Mouse (Mus musculus): ENCODE data around the gene Elp5.
"Not testable (repeated sequence)": the region's sequence is repeated elsewhere in the genome, so short reads cannot be mapped to it uniquely, and the experiment has no call there.

Elp5 gene

DNA sequence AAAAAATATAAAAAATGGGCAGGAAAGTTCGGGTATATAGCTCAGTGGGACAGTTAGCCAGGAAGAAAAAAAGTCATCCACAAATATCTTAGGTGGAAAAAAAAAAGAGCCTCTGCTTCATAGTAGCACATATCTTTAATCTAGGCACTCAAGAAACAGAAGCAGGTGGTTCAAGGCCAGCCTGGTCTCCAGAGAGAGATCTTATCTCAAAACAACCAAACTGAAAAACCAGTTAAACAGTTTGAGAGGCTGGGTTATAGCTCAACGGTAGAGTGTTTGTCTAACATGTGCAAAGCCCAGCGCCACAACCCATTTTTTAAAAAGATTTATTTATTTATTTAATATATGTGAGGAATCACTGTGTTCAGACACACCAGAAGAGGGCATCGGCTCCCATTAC lies 49.3 kb downstream of the Elp5 start:
- no peak for DNase-seq (ENCODE audit: low read depth)

DNA sequence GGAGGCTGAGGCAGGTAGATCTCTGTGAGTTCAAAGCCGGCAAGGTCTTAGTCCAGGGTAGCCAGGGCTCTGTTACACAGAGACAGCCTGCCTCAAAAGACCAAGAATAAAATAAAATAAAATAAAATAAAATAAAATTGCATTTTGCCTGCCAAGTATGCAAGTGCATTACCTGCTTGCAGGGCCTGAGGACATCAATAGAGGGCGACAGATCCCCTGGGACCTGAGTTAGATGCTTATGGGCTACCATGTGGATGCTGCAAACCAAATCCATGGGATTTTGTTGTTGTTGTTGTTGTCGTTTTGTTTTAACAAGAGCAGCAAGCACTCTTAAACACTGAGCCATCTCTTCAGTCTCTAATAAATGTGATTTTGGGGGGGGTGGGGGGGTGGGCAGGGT lies 50.1 kb downstream of the Elp5 start:
- no peak for DNase-seq (ENCODE audit: low read depth)

DNA sequence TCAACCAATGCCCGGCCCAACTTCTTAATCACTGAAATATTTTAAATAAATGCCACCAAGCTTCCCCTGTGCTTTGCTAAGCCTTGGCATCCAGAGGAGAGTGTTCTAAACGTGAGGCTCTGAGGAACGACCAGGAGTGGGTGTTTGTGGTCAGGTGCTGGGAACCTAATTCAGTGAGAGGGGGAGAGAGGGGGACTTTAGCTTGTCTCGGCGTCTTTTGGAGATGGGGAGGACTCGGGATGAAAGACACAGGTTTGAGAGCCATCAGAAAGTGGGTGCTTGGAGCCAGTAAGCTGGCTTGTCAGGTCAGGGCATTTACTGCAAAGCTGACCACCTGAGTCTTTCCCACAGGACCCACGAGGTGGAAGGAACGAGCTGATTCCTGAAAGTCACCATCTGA lies 50.5 kb downstream of the Elp5 start:
- DNase-seq (ENCODE audit: low read depth), result no peak

DNA sequence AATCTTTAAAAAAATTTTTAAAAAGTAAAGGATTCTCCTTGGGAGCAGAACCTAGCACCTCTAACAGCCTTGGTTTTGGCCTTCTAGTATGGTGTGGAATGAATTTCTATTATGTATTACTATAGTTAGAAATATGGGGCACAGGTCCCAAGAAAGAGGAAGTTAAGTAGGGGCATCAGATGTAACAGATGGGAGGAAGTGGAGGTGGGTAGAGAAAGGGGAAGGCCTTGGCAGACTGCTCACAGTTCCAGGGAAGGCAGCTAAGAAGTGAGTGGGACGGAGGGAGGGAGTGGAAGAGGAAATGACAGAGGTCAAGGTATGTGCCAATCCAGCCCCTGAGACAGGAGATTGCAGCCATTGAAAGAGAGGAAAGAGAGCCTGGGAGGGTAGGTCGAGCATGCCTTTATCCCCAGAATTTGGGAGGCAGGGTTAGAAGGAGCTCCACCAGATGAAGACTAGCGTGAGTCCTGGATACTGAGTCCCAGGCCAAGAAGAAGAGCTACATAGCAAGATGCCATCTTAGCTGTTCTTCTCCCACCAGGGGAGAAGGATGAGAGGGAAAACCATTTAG lies 51.3 kb downstream of the Elp5 start:
- DNase-seq (ENCODE audit: low read depth), result no peak

DNA sequence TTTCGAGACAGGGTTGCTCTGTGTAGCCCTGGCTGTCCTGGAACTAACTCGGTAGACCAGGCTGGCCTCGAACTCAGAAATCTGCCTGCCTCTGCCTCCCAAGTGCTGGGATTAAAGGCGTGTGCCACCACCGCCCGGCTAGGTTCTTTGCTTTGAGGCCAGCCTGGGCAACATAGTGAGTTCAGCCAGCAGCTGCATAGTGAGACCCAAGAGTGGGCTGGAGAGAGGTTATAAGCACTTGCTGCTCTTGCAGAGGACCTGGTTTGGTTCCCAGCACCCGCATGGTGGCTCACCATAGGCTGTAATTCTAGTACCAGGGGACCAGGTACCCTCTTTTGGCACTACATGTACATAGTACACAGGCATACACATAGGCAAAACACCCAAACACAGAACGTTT lies 52.1 kb downstream of the Elp5 start:
- DNase-seq (ENCODE audit: low read depth), result not testable (repeated sequence)

DNA sequence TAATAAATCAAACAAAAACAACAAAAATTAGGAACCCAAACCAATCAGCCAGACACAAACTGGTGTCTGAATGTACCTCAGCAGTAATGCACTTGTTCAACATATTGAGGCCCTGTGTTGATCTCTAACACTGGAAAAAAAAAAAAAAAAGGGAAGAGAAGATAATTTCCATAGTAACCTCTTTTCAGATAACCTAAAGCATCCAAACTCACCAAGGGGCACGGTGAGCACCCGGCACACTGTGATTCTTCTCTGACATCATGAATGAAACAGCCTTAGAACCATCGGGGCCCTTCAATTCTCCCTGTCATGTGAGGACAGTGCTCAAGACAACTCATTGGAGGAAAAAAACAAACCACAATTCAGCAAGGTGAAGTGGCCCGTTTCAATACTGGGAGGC lies 52.6 kb downstream of the Elp5 start:
- no peak for DNase-seq (ENCODE audit: low read depth)

DNA sequence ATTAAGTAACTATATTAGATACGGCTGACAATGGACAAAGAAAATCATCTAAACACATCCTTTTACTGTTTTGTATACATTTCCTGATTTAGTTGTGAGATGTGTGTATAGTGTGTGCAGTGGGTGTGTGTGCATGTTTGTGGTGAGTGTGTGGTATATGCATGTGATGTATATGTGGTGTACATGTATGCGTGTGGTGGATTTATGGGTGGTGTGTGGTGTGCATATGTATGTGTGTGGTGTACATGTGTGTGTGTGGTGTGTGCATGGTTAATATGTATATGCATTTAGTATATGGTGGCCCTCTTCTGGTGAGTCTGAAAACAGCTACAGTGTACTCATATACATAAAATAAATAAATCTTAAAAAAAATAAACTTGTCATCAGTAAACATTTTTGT lies 54.8 kb downstream of the Elp5 start:
- DNase-seq (ENCODE audit: low read depth), result no peak

DNA sequence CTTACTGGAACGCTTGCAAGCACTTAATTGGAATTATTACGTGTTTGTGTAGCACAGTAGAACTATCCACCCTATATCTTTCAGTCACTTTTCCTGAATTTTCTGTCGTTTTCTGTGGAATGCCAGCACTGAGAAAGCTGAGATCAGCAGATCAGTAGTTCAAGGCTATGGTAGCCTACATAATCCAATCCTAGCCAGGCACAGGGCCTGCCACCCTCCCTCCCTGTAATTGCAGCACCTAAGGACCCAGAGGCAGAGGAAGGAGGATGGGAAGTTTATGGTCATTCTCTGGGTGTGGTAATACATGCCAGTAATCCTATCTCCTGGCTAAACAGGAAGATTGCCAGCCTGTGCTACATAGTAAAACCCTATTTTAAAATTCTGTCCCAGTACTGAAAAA lies 59.5 kb downstream of the Elp5 start:
- DNase-seq (ENCODE audit: low read depth), result no peak

DNA sequence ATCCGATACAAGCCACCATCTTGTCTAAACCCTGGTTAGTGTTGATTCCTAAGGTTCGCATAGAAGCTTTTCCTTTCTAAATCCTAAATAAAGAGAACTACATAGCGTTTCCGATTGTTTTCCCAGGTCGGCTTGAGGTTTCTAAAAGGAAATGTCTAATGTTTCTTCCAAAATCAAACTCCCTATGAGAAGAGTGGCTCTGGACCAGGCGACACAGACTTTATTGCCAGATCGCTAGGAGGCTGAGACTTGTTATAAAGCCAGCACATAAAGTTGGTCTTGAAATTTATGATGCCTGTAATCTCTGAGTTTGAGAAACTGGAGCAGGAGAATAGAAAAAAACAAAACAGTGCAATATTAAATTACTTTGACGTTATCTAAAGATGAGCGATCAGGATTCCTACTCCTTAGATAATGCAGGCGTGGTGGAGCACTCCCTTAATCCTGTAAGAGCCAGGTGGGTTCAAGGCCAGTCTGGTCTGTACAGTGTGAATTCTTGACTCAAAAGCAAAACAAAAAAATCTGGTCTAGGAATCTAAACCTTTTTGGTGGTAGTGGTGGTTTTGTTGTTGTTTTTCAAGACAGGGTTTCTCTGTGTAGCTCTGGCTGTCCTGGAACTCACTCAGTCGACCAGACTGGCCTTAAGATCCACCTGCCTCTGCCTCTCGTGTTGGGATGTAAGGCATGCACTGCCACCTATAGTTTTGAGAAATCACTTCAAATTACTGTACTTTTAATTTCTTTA lies 60.1 kb downstream of the Elp5 start:
- DNase-seq (ENCODE audit: low read depth), result no peak

DNA sequence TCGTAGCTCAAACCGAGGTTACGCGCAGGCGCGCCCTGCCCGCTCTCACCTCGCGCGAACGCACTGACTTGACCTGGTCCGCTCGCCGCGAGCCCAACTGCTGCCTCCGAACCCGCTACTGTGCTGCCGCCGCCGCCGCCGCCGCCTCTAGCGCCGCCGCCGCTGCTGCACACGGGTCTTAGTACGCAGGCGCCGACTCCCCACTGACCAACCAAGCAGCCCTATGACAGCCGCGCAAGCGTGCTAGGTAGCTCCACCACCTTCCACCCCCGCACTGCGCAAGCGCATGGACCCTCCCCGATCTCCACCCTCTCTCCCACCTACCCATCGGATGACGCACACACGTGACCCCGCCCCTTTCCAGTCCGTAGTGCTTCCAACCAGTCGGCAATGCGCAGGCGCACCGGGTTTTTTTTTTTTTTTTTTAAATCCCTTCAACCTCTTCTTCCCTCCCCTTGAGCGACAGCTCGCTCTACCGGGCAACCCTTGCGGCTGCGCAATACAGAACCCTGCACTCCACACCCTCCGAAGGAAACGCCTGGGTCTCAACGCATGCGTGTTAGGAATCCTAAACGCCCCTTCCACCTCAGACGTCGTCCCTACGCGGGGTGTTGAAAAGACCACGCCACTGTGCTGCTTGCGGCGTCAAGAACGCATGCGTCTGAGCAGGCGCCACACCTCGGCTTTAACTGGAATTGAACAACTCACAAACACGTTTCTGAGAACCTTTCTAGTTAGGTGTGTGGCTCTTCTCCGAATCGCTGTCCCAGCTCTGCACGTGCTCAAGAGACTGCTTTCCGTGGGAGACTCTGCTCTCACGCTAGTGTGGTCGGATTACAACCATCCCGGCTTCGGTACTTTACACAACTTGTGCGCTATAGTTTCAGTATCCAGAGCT lies 61.0 kb downstream of the Elp5 start, which contains the start of gene Eif5a:
Eif5a (minus strand) TSS at position 845 of the 898 bp plus-strand sequence.
- DNase-seq (ENCODE audit: low read depth), result peak; percentile 100

DNA sequence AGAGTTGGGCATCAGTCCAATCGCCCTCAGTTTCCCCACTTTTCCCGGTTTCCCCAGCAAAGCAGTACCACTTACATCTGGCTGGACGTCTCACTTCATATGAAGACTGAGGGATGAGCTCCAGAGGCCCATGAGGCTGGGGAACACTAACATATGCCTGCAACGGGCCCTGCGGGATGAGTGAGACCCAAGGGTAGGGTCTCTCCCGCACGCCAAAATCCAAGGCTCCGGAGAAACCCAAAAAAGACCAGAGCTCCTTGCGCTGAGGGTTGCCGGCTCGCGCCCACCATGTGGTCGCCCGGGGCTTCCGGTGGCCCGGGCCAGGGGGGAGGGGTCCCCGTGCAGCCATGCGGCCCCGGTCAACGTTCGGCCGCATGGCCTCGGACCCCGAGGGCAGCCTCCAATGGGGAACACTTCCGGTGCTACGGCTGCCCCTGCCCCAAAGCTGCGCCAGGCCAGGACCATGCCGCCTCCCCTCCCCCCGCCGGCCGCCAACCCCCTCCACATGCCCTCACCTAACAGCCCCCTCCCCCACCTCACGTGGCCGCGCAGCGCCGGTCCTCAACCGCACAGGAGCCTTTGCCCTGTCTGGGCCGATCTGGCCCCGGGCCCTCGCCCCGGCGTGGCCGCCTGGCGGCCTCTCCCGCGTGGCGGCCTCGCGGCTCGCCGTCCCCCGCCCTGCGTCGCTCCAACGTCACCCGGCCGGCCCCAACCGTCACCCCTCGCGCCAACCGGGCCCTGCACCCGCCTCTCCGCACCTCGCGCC lies 61.9 kb downstream of the Elp5 start:
- no peak for DNase-seq (ENCODE audit: low read depth)

DNA sequence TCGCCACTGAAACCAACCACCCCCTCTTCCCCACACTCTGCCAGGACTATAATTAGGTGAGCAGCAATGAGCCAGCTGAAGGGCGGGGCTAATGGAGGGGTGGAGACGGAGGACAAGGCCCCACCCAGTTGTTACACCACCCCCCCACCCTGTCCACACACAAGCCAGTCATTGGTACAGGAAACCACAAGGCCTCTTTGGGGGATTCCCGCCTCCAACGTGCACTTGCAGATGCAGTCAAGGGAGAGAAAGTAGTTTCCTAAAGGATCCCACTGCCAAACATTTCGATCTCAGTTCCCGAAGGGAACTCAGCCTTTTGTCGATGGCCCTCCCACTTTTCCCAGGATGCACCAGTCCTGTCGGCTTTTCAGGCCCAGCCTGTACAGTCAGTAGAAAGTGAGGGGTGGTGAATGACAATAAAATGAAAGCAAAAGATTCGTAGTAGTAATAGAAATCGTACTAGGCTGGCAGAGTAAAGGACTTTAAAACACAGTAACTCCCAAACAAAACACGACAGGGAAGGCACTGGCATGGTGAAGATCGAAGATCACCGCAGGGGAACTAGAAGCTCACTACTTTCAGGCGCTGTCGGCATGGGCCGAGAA lies 62.6 kb downstream of the Elp5 start:
- peak; percentile 89 for DNase-seq (ENCODE audit: low read depth)

DNA sequence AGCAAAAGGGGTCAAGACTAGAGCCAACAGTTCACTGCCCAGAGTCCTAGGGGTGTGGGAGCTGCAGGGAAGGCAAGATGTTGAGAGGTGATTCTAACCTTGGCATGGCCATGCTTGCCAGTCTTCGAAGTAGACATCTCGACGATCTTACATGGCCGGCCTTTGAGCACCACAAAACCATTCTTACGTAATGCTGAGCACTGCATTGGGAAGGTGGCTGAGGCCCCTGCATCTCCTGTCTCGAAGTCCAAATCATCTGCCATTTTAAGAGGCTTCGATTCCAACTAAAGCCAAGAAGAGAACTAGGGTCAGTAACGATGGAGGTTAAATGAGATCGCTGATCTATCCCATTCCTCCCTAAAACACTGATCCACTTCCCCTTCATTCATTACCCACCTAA lies 63.3 kb downstream of the Elp5 start:
- no peak for DNase-seq (ENCODE audit: low read depth)
